Mouse (Mus musculus) olfactory bulb, adult 2 months (tissue): Measurements from ENCODE around the gene Slc2a3.

Experiments used
- CTCF ChIP-seq: fragments of 200-500 bp; IDR thresholded peaks from 2 replicates; pipeline ENCODE4 v1.5.1; 2012; ENCODE audit warnings: low read depth, mild to moderate bottlenecking, low read length, moderate library complexity; ENCODE audit not compliant: insufficient read depth
- POLR2A ChIP-seq: fragments of 200-500 bp; IDR thresholded peaks from 2 replicates; pipeline ENCODE4 v1.6.1; 2012; ENCODE audit warnings: mild to moderate bottlenecking, low read depth, low read length, moderate library complexity; ENCODE audit not compliant: insufficient read depth

- TF ChIP-seq POLR2A (no peak), CTCF (no peak)
These were observed 42.3 kb upstream of the Slc2a3 start for GRCm38 (mm10) chr6:122843759-122844158.
